Mouse (Mus musculus): ENCODE measurements around the gene Tcf7l2.

- TF ChIP-seq CTCF (IDR thresholded peaks at IDR 0.05; ENCODE audit: low read depth) (no peak), EP300 (IDR thresholded peaks at IDR 0.05; ENCODE audit: low read depth) (no peak)
Observed at GRCm38 (mm10) chr19:55825001-55825827, 83.6 kb downstream of the Tcf7l2 start.

All from liver, embryonic 14.5 days (tissue).